Mouse (Mus musculus) thymus, adult 2 months (tissue): ENCODE results near the gene Anapc11. TPM values are rescaled to one million over a fixed set of nuclear protein-coding genes. Genes with fewer than 3 reads are reported as not detected.

Source experiments
- DNase-seq: peaks from one replicate; pipeline ENCODE4 v3.0.0; 2021
- H3K27ac ChIP-seq: fragments of 200-500 bp; 2 replicates; pipeline ENCODE4 v1.5.1; 2012; ENCODE audit warnings: low read length, control low read depth; ENCODE audit not compliant: control insufficient read depth, insufficient read depth
- H3K27me3 ChIP-seq: fragments of 200-500 bp; 2 replicates; pipeline ENCODE4 v1.6.1; 2012; ENCODE audit warnings: mild to moderate bottlenecking, low read length, moderate library complexity, mixed read lengths; ENCODE audit not compliant: control insufficient read depth, insufficient read depth
- H3K36me3 ChIP-seq: fragments of 200-500 bp; 2 replicates; pipeline ENCODE4 v1.6.1; 2012; ENCODE audit warnings: mild to moderate bottlenecking, low read length, moderate library complexity; ENCODE audit not compliant: control insufficient read depth, insufficient read depth
- H3K4me1 ChIP-seq: fragments of 200-500 bp; replicated peaks from 2 replicates; pipeline ENCODE4 v1.6.1; 2012; ENCODE audit warnings: low read length; ENCODE audit not compliant: control insufficient read depth, insufficient read depth
- H3K4me3 ChIP-seq: fragments of 200-500 bp; 2 replicates; pipeline ENCODE4 v1.5.1; 2012; ENCODE audit warnings: mild to moderate bottlenecking, low read length, control low read depth, moderate library complexity; ENCODE audit not compliant: control insufficient read depth, insufficient read depth
- CTCF ChIP-seq: fragments of 200-500 bp; IDR thresholded peaks from 2 replicates; pipeline ENCODE4 v1.5.1; 2012; ENCODE audit warnings: mild to moderate bottlenecking, control low read depth, low read length, moderate library complexity, borderline replicate concordance; ENCODE audit not compliant: control insufficient read depth, poor library complexity, insufficient read depth; ENCODE audit errors: extremely low read depth
- POLR2A ChIP-seq: fragments of 200-500 bp; IDR thresholded peaks from 2 replicates; pipeline ENCODE4 v1.6.1; 2012; ENCODE audit warnings: mild to moderate bottlenecking, low read length, control low read depth, moderate library complexity; ENCODE audit not compliant: control insufficient read depth, poor library complexity, insufficient read depth; ENCODE audit errors: extremely low read depth
- WGBS: fragments of 180-500 bp; shearing (Covaris S2); methylation state at CpG from one replicate; pipeline ENCODE4 v1.1.7; 2018; 5-methylcytosine and 5-hydroxymethylcytosine counted together
- polyA plus RNA-seq: library from polyadenylated mRNA; depleted of rRNA; stranded (reverse); fragments of >200 nt; gene quantifications from 2 replicates; pipeline ENCODE4 v1.2.3, GENCODE M21; 2012

Anapc11 gene
- polyA plus RNA-seq, 1 experiment: 140 TPM

DNA sequence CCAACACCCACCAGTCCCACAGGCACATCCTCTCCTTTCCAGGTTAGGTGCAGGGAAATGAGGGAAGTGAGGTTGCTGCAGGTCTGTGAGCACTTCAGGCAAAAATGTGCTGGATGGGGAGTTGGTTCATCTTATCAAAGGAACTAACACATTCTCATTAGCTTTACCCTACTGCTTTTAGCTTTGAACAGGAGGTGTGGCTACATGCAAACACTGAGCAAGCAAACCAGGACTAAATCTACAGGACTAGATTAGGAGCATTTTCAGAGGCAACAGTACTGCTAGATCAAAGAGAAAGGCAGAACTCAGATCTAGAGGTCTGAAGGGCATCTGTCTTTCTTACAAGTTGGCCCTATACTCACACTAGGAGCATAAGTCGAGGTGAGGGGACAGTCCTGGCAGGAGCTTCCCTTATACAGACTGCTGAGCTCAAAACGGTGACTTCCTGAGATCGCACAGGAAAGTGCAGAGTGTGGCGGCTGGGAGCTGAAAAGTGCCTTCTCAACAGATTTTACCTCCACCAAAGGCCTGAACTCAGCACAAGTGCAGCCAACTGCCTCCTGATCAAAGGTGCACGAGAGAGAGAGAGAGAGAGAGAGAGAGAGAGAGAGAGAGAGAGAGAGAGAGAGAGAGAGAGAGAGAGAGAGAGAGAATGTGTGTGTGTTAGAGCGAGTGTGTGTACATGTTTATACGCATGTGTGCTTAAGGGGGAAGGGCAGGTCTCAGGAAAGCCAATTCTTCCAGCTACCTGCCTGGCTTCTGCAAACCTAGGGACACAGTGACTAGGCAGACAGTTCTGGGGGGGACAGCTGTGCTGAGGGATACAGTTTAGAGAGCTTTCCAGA is 32.9 kb downstream of the Anapc11 start:
- DNase-seq: no peak
- H3K27ac ChIP-seq: peak overlapping the region; percentile 19
- WGBS: 4% methylated on average over 7 of the region's 7 CpGs
- H3K36me3 ChIP-seq: no peaks in the 10 kb centered on the region
- no peaks in the 10 kb centered on the region for H3K27me3 ChIP-seq
- TF ChIP-seq CTCF (no peak), POLR2A (no peak)
- H3K4me3 ChIP-seq: no peak overlapping the region
- H3K4me1 ChIP-seq: peaks cover 64% of the 10 kb centered on the region

DNA sequence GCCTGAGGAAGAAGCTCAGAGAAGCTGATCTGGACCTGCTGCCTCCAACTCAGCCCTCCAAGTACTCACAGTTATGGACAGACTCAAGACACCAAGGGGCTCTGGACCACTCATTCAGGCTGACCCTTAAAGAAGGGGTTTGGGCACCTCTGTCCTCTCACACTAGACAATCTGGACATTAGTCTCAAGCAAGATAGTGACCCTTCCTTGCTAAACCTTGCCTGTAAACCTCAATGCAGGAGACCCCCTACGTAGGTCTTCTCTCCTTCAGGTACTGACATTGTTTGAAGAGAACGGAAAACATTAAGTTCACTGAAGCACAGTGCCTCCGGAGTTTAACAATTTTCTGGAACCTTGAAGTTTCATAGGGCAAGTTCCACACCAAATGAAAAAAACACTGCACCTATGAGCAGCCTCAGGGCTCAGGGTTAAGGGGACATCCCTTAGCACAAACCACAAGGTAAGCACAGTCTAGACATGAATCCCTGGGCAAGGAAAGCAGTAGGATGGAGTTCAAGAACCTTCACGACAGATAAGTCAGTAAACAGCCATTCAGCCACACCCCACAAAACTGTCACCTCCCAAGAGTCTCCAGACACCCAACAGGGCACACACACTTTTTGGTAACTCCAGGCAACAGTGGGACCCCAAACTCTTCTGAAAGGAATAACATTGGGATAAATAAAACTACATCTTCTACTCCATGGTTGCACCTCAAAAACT is 33.7 kb downstream of the Anapc11 start:
- Histone ChIP-seq H3K27ac (peak overlapping the region; percentile 19), H3K36me3 (no peaks in the 10 kb centered on the region), H3K4me1 (peaks cover 58% of the 10 kb centered on the region), H3K4me3 (peak overlapping the region; percentile 84; the same call in 1 of the 2 replicates), H3K27me3 (no peaks in the 10 kb centered on the region)
- DNase-seq: no peak
- TF ChIP-seq CTCF (no peak), POLR2A (no peak)
- 45% methylated on average over 4 of the region's 4 CpGs for WGBS

DNA sequence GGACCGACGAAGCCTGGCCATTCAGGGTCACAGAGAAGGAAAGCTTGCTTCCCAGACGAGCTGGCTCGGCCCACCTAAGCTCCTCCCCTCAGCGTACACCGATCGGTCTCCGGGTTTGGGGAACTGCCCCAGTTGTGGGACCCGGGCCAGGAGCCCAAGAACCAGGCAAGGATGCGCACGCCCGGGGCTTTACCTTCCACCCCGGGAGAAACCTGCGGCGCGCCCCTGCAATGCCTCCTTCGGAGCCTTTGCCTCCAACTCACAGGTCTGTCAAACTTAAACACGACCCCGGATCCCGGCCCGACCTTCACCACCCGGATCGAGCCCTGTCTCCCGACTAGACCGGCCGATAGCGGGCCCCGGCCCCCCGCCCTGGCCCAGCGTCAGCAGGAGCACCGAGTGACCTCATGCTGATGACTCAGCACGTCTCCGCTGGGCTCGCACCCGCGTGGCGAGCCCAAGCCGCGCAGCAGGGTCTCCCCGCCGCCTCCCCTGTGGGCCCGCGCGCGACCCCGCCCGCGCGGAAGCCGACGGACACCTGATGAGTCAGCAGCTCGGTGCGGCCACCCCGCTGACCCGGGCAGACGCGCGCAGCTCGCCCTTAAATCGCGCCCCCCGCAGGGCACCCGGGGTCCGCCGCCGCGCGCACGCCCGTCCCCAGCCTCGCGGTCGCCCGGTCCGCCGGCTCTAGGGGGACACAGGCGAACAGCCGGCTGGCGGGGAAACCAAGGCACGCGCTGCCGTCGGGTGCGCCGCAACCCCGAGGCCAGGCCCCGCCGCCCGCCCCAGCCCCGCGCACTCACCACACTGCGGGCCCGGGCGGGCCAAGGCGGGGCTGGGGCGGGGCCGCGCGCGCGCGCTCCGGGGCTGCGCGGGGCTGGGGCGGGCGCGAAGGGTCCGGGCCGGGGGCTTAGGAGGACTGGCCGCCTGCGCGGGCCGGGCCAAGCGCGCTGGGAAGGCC is 34.6 kb downstream of the Anapc11 start:
- H3K27ac ChIP-seq: no peak overlapping the region
- under 1% methylated on average over 116 of the region's 116 CpGs for WGBS
- no peaks in the 10 kb centered on the region for H3K27me3 ChIP-seq
- DNase-seq: peak; percentile 49
- H3K4me3 ChIP-seq: peak overlapping the region; percentile 84
- H3K36me3 ChIP-seq: no peaks in the 10 kb centered on the region
- H3K4me1 ChIP-seq: peaks cover 49% of the 10 kb centered on the region
- no peak for TF ChIP-seq CTCF
- no peak for TF ChIP-seq POLR2A

DNA sequence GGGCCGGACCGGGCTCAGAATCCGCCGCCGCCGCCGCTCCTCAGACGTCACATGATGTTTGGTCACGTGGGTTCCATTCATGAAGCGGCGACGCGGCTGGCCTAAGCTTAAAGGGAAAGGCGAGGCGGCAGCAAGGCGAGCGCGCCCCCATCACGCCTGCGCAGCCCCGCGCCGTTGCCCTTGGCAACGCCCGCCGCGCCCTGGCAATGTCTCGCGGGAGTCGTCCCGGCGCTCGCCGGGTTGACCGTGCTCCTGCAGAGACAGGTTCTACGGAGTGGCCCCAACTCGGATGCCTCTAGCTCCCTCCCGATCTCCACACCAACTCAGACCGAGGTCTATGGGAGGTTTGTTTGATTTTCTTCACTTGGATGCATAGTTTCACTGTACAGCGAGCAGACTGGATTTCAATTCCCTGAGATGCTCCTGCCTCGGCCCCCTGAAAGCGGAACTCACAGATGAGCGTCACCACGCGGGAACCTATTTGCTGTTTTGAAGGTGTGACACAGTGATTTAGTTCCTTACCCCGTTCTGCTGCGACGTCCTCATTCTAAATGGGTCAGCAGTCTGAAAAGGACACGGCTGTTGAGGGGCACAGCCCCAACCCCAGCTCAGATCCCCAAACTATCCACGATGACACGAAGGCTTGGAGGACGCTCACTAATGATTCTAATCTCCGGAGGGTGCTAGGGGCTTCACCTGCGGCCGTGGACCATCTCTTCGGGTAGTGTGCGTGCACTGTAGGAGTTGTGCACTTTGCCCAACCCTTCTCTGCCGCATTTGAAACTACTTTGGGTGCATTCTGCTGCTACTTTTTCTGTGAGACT is 35.5 kb downstream of the Anapc11 start, which contains the start of gene Mafg:
Mafg (minus strand) TSS at position 81 of the 824 bp plus-strand sequence.
- Histone ChIP-seq H3K36me3 (no peaks in the 10 kb centered on the region), H3K27me3 (no peaks in the 10 kb centered on the region), H3K4me3 (peak within 1 kb of the TSS; percentile 84), H3K27ac (no peak within 1 kb of the TSS), H3K4me1 (peaks cover 45% of the 10 kb centered on the region)
- WGBS: 17% methylated on average over 56 of the region's 58 CpGs
- DNase-seq: peak; percentile 85
- peak; percentile 29; the same call in 1 of the 2 replicates for TF ChIP-seq CTCF
- TF ChIP-seq POLR2A: no peak

DNA sequence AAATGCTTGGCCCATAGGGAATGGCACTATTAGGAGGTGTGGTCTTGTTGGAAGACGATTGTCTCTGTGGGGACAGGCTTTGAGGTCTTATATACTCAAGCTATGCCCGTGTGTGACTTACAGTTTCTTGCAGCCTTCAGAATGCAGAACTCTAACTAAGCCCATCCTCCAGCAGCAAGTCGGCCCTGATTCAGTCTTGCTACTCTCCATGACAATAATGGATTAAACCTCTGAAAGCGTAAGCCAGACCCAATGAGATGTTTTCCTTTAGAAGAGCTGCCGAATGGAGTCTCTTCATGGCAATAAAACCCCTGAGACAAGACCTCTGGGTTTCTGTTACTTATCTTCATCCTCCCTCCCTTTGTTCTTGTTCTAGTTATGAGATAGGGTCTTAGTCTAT is 36.6 kb downstream of the Anapc11 start:
- TF ChIP-seq POLR2A: no peak
- no peak for TF ChIP-seq CTCF
- WGBS: 90% methylated on average over 5 of the region's 5 CpGs
- Histone ChIP-seq H3K4me3 (no peak overlapping the region), H3K27ac (no peak overlapping the region), H3K4me1 (peaks cover 35% of the 10 kb centered on the region), H3K27me3 (no peaks in the 10 kb centered on the region), H3K36me3 (no peaks in the 10 kb centered on the region)
- no peak for DNase-seq
